Mouse (Mus musculus): ENCODE results near the gene Kctd11.

Kctd11 gene

GRCm38 (mm10) chr11:69849128-69849527 is 32.1 kb downstream of the Kctd11 start:
- DNase-seq (ENCODE audit: low spot score in 2 of 2): no peak

- DNase-seq (ENCODE audit: low spot score in 2 of 2): no peak
These were observed 33.2 kb downstream of the Kctd11 start for GRCm38 (mm10) chr11:69848021-69848420.

GRCm38 (mm10) chr11:69846738-69847688 is 34.2 kb downstream of the Kctd11 start:
- DNase-seq (ENCODE audit: low spot score in 2 of 2): no peak

- DNase-seq (ENCODE audit: low spot score in 2 of 2): peak; percentile 80 to 90
These were observed 35.0 kb downstream of the Kctd11 start, which contains the start of gene Plscr3 for GRCm38 (mm10) chr11:69846198-69846680. Gene Plscr3, plus strand, starts transcription at chr11:69846376.

- no peak for DNase-seq (ENCODE audit: low spot score in 2 of 2)
These were observed 42.5 kb downstream of the Kctd11 start for GRCm38 (mm10) chr11:69838714-69839104.

GRCm38 (mm10) chr11:69837952-69838713 is 43.1 kb downstream of the Kctd11 start, which contains the start of gene Tmem256:
Gene Tmem256, plus strand, starts transcription at chr11:69838514.
- DNase-seq (ENCODE audit: low spot score in 2 of 2): peak; percentile 96 to 97

- no peak for DNase-seq (ENCODE audit: low spot score in 2 of 2)
These were observed 43.6 kb downstream of the Kctd11 start, which contains the start of gene Nlgn2 for GRCm38 (mm10) chr11:69837604-69837951. Gene Nlgn2, minus strand, starts transcription at chr11:69837784.

GRCm38 (mm10) chr11:69836703-69837576 is 44.3 kb downstream of the Kctd11 start:
- DNase-seq (ENCODE audit: low spot score in 2 of 2): peak; percentile 48 to 60

GRCm38 (mm10) chr11:69835966-69836335 is 45.3 kb downstream of the Kctd11 start:
- DNase-seq (ENCODE audit: low spot score in 2 of 2): no peak

GRCm38 (mm10) chr11:69835326-69835965 is 45.8 kb downstream of the Kctd11 start:
- DNase-seq (ENCODE audit: low spot score in 2 of 2): no peak

- peak; percentile 34 for DNase-seq (ENCODE audit: low spot score in 2 of 2)
These were observed 47.1 kb downstream of the Kctd11 start for GRCm38 (mm10) chr11:69834001-69834549.

- DNase-seq (ENCODE audit: low spot score in 2 of 2): no peak
These were observed 47.7 kb downstream of the Kctd11 start for GRCm38 (mm10) chr11:69833554-69833953.

- no peak for DNase-seq (ENCODE audit: low spot score in 2 of 2)
These were observed 52.4 kb downstream of the Kctd11 start for GRCm38 (mm10) chr11:69828832-69829231.

Data from right cerebral cortex, adult 2 months (tissue).